Mouse (Mus musculus) MEL (cell line): ENCODE measurements around the gene Pank1. TPM values are rescaled to one million over a fixed set of nuclear protein-coding genes. Genes with fewer than 3 reads are reported as not detected.

ENCODE experiments used
- DNase-seq: peaks from one replicate; pipeline ENCODE4 v3.0.0; 2011; ENCODE audit warnings: low read depth, low spot score
- H3K27ac ChIP-seq: 2 replicates; pipeline ENCODE4 v1.5.1; 2012; ENCODE audit warnings: low read depth, mild to moderate bottlenecking, control low read depth, low read length, moderate library complexity; ENCODE audit not compliant: control insufficient read depth
- H3K27me3 ChIP-seq, 2 experiments: fragments of 150-350 bp in 1 of 2; sonication (generic) in 1 of 2; 2 replicates each; pipeline ENCODE4 v1.6.1; 2012; ENCODE audit warnings: low read length in 2 of 2, mild to moderate bottlenecking in 2 of 2, improper control_type of control experiment in 1 of 2, moderate library complexity in 1 of 2; ENCODE audit not compliant: insufficient read depth in 2 of 2, control insufficient read depth in 1 of 2
- H3K36me3 ChIP-seq, 2 experiments: 2 replicates each; pipeline ENCODE4 v1.6.1; 2012 to 2014; ENCODE audit warnings: low read length in 2 of 2, improper control_type of control experiment in 1 of 2, inconsistent platforms in 1 of 2, mild to moderate bottlenecking in 1 of 2; ENCODE audit not compliant: insufficient read depth in 2 of 2, control insufficient read depth in 1 of 2
- H3K4me1 ChIP-seq, 2 experiments: fragments of 150-350 bp in 1 of 2; sonication (generic) in 1 of 2; 2 replicates each; pipeline ENCODE4 v1.6.1; 2012; ENCODE audit warnings: low read length in 2 of 2, improper control_type of control experiment in 1 of 2, mild to moderate bottlenecking in 1 of 2; ENCODE audit not compliant: insufficient read depth in 2 of 2, control insufficient read depth in 1 of 2
- H3K4me3 ChIP-seq, 2 experiments: fragments of 150-350 bp in 1 of 2; sonication (generic) in 1 of 2; 2 replicates each; pipeline ENCODE4 v1.5.1; 2012; ENCODE audit warnings: low read depth in 2 of 2, low read length in 2 of 2, mild to moderate bottlenecking in 2 of 2, moderate library complexity in 2 of 2, control low read depth in 1 of 2, improper control_type of control experiment in 1 of 2; ENCODE audit not compliant: control insufficient read depth in 1 of 2, insufficient read depth in 1 of 2
- H3K79me2 ChIP-seq: 2 replicates; pipeline ENCODE4 v1.6.1; 2012; ENCODE audit warnings: mild to moderate bottlenecking, low read length, moderate library complexity; ENCODE audit not compliant: control insufficient read depth, poor library complexity, insufficient read depth
- H3K9ac ChIP-seq: 2 replicates; pipeline ENCODE4 v1.6.1; 2012; ENCODE audit warnings: low read depth, mild to moderate bottlenecking, control low read depth, low read length, moderate library complexity; ENCODE audit not compliant: control insufficient read depth, poor library complexity, severe bottlenecking
- H3K9me3 ChIP-seq: fragments of 150-350 bp; sonication (generic); replicated peaks from 2 replicates; pipeline ENCODE4 v1.6.1; 2012; ENCODE audit warnings: mild to moderate bottlenecking, low read length, improper control_type of control experiment, moderate library complexity; ENCODE audit not compliant: insufficient read depth
- BHLHE40 ChIP-seq: IDR thresholded peaks from 2 replicates; pipeline ENCODE4 v1.6.1; 2012; ENCODE audit warnings: low read depth, mild to moderate bottlenecking, inconsistent platforms, low read length, improper control_type of control experiment, borderline replicate concordance
- CTCF ChIP-seq, 3 experiments: IDR thresholded peaks in 2 of 3; conservative IDR thresholded peaks in 1 of 3; 2 replicates each; pipeline ENCODE4 v1.5.1; 2011 to 2012; ENCODE audit warnings: low read length in 3 of 3, low read depth in 2 of 3, mild to moderate bottlenecking in 2 of 3, improper control_type of control experiment in 1 of 3, inconsistent platforms in 1 of 3, mixed read lengths in 1 of 3, moderate library complexity in 1 of 3; ENCODE audit not compliant: control insufficient read depth in 1 of 3, insufficient read depth in 1 of 3, poor library complexity in 1 of 3, severe bottlenecking in 1 of 3
- E2F4 ChIP-seq: IDR thresholded peaks from 2 replicates; pipeline ENCODE4 v1.6.1; 2011; ENCODE audit warnings: low read depth, low read length, improper control_type of control experiment, borderline replicate concordance
- EP300 ChIP-seq, 2 experiments: IDR thresholded peaks; 2 replicates each; pipeline ENCODE4 v1.6.1; 2011; ENCODE audit warnings: improper control_type of control experiment in 2 of 2, low read length in 2 of 2, low read depth in 1 of 2, mild to moderate bottlenecking in 1 of 2
- ETS1 ChIP-seq: IDR thresholded peaks from 2 replicates; pipeline ENCODE4 v1.6.1; 2012; ENCODE audit warnings: low read depth, mild to moderate bottlenecking, inconsistent platforms, low read length, improper control_type of control experiment, moderate library complexity
- HCFC1 ChIP-seq: IDR thresholded peaks from 2 replicates; pipeline ENCODE4 v1.6.1; 2012; ENCODE audit warnings: low read depth, mild to moderate bottlenecking, inconsistent platforms, low read length, improper control_type of control experiment, moderate library complexity
- MAFK ChIP-seq: IDR thresholded peaks from 2 replicates; pipeline ENCODE4 v1.6.1; 2011; ENCODE audit warnings: low read depth, mild to moderate bottlenecking, low read length, improper control_type of control experiment, borderline replicate concordance
- MAX ChIP-seq: IDR thresholded peaks from 2 replicates; pipeline ENCODE4 v1.6.1; 2011; ENCODE audit warnings: low read length, improper control_type of control experiment
- MAZ ChIP-seq: IDR thresholded peaks from 2 replicates; pipeline ENCODE4 v1.6.1; 2012; ENCODE audit warnings: low read depth, mild to moderate bottlenecking, inconsistent platforms, low read length, improper control_type of control experiment
- MEF2A ChIP-seq: IDR thresholded peaks from 2 replicates; pipeline ENCODE4 v1.6.1; 2014; ENCODE audit warnings: low read depth, mild to moderate bottlenecking, inconsistent platforms, low read length, improper control_type of control experiment; ENCODE audit not compliant: poor library complexity, insufficient replicate concordance, severe bottlenecking; ENCODE audit errors: extremely low read depth
- MYB ChIP-seq: IDR thresholded peaks from 2 replicates; pipeline ENCODE4 v1.6.1; 2011; ENCODE audit warnings: mild to moderate bottlenecking, low read depth, low read length, improper control_type of control experiment
- NRF1 ChIP-seq: IDR thresholded peaks from 2 replicates; pipeline ENCODE4 v1.6.1; 2014; ENCODE audit warnings: low read depth, mild to moderate bottlenecking, inconsistent platforms, low read length, improper control_type of control experiment, moderate library complexity; ENCODE audit not compliant: poor library complexity, insufficient read depth, severe bottlenecking
- POLR2A ChIP-seq, 2 experiments: IDR thresholded peaks; 2 replicates each; pipeline ENCODE4 v1.6.1; 2011 to 2012; ENCODE audit warnings: low read length in 2 of 2, mild to moderate bottlenecking in 2 of 2, control low read depth in 1 of 2, improper control_type of control experiment in 1 of 2, low read depth in 1 of 2, moderate library complexity in 1 of 2; ENCODE audit not compliant: control insufficient read depth in 1 of 2, insufficient read depth in 1 of 2, poor library complexity in 1 of 2
- POLR2AphosphoS2 ChIP-seq: IDR thresholded peaks from 2 replicates; pipeline ENCODE4 v1.6.1; 2011; ENCODE audit warnings: low read length, improper control_type of control experiment
- POLR2AphosphoS5 ChIP-seq: IDR thresholded peaks from 2 replicates; pipeline ENCODE4 v1.6.1; 2012; ENCODE audit warnings: low read depth, borderline replicate concordance, mild to moderate bottlenecking, inconsistent platforms, low read length, moderate library complexity, mixed read lengths
- RAD21 ChIP-seq: IDR thresholded peaks from 2 replicates; pipeline ENCODE4 v1.6.1; 2011; ENCODE audit warnings: mild to moderate bottlenecking, low read depth, low read length, improper control_type of control experiment
- SIN3A ChIP-seq: IDR thresholded peaks from 2 replicates; pipeline ENCODE4 v1.6.1; 2012; ENCODE audit warnings: low read length, improper control_type of control experiment, inconsistent platforms
- SMC3 ChIP-seq: IDR thresholded peaks from 2 replicates; pipeline ENCODE4 v1.6.1; 2011; ENCODE audit warnings: low read depth, low read length, improper control_type of control experiment
- TBP ChIP-seq: IDR thresholded peaks from 2 replicates; pipeline ENCODE4 v1.8.0; 2011; ENCODE audit warnings: low read depth, low read length, improper control_type of control experiment
- UBTF ChIP-seq: IDR thresholded peaks from 2 replicates; pipeline ENCODE4 v1.6.1; 2012; ENCODE audit warnings: low read depth, mild to moderate bottlenecking, inconsistent platforms, low read length, improper control_type of control experiment, moderate library complexity, borderline replicate concordance; ENCODE audit not compliant: insufficient read depth
- USF1 ChIP-seq: IDR thresholded peaks from 2 replicates; pipeline ENCODE4 v1.6.1; 2014; ENCODE audit warnings: low read depth, mild to moderate bottlenecking, inconsistent platforms, low read length, improper control_type of control experiment, moderate library complexity
- ZKSCAN1 ChIP-seq: IDR thresholded peaks from 2 replicates; pipeline ENCODE4 v1.6.1; 2012; ENCODE audit warnings: low read depth, mild to moderate bottlenecking, inconsistent platforms, low read length, improper control_type of control experiment, moderate library complexity
- ZMIZ1 ChIP-seq: IDR thresholded peaks from 2 replicates; pipeline ENCODE4 v1.6.1; 2012; ENCODE audit warnings: low read depth, mild to moderate bottlenecking, inconsistent platforms, low read length, improper control_type of control experiment, moderate library complexity
- ZNF384 ChIP-seq: IDR thresholded peaks from 2 replicates; pipeline ENCODE4 v1.6.1; 2012; ENCODE audit warnings: low read depth, mild to moderate bottlenecking, inconsistent platforms, low read length, improper control_type of control experiment
- polyA plus RNA-seq, 2 experiments: library from polyadenylated mRNA; stranded (reverse) in 1 of 2; unstranded in 1 of 2; fragments of >175 nt in 1 of 2; fragments of >200 nt in 1 of 2; gene quantifications; 2 replicates each; pipeline versions ENCODE4 v1.2.1 to v1.2.4; 2012; ENCODE audit warnings: low replicate concordance in 2 of 2, low read depth in 1 of 2; ENCODE audit not compliant: insufficient read length in 2 of 2, insufficient read depth in 1 of 2, missing spikeins in 1 of 2
- total RNA-seq: library from RNA; depleted of rRNA; stranded (reverse); fragments of 300-350 nt; gene quantifications from 2 replicates; pipeline ENCODE4 v1.2.3, GENCODE M21; 2012

Pank1 gene
- total and polyA plus RNA-seq, 3 experiments, result 7.2 to 7.6 TPM; not detected in 1

DNA sequence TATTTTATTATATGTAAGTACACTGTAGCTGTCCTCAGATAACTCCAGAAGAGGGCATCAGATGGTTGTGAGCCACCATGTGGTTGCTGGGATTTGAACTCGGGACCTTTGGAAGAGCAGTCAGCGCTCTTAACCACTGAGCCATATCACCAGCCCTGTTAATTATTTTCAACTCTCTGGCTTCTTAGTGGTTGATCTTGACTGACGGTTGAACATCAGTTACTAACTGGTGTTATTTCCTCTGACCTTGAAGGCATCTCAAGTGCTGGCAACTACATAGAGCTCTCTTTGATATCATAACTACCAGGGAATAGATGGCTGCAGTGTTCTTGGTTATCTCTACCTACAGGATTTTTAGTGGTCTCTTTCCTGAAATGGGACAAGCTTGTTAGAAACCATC lies 28.1 kb downstream of the Pank1 start:
- Histone ChIP-seq H3K27me3 (no peaks in the 10 kb centered on the region), H3K4me3 (no peak overlapping the region), H3K36me3 (peaks cover 0 to 30% of the 10 kb centered on the region in 2 experiments; a peak in 2 of 4 replicates), H3K27ac (no peak overlapping the region), H3K4me1 (peaks cover 16 to 30% of the 10 kb centered on the region in 2 experiments), H3K9me3 (no peaks in the 10 kb centered on the region), H3K9ac (no peak overlapping the region), H3K79me2 (peaks cover 16% of the 10 kb centered on the region)
- no peak for TF ChIP-seq NRF1
- no peak for TF ChIP-seq USF1
- TF ChIP-seq SIN3A, result no peak
- TF ChIP-seq TBP, result no peak
- TF ChIP-seq EP300 (IDR thresholded peaks at IDR 0.05; ENCODE audit: low read depth in 1 of 2, low read length in 2 of 2), result no peak
- no peak for TF ChIP-seq POLR2A (IDR thresholded peaks at IDR 0.05; ENCODE audit: control insufficient read depth in 1 of 2, insufficient read depth in 1 of 2, low read depth in 1 of 2, low read length in 2 of 2, poor library complexity in 1 of 2)
- TF ChIP-seq ETS1, result no peak
- no peak for TF ChIP-seq E2F4
- no peak for TF ChIP-seq MYB
- TF ChIP-seq ZNF384, result no peak
- no peak for TF ChIP-seq ZKSCAN1
- no peak for TF ChIP-seq POLR2AphosphoS5
- no peak for DNase-seq

DNA sequence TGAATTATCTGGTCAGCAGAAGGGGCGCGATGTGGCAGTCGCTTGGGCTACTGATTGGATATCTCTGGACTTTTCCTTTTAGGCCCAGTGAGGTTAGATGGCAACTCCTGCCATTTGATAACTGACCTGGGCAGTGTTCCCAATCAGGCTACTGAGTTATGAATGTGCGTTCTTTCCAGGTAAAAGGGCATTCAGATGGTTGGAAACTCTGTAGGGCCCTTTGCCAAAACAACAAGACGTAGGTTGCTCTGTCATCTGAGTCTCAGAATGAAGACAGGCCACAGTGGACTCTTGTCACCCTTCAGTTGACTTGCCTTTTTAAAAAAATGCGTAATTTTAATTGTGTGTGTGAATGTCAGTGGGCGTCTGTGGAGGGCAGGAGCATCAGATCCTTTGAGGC lies 29.8 kb downstream of the Pank1 start:
- H3K9me3 ChIP-seq, result no peaks in the 10 kb centered on the region
- no peak overlapping the region; the same call in 1 of the 2 replicates for H3K27ac ChIP-seq
- H3K9ac ChIP-seq, result no peak overlapping the region
- no peak for DNase-seq
- peaks cover 21 to 37% of the 10 kb centered on the region in 2 experiments for H3K4me1 ChIP-seq
- peaks cover 0 to 40% of the 10 kb centered on the region in 2 experiments; a peak in 2 of 4 replicates for H3K36me3 ChIP-seq
- peaks cover 8% of the 10 kb centered on the region for H3K79me2 ChIP-seq
- no peak overlapping the region for H3K4me3 ChIP-seq
- no peak for TF ChIP-seq ZKSCAN1
- no peak for TF ChIP-seq POLR2AphosphoS2
- no peak for TF ChIP-seq UBTF
- no peak for TF ChIP-seq ZMIZ1
- TF ChIP-seq MAFK, result no peak
- TF ChIP-seq CTCF (IDR thresholded peaks at IDR 0.05 in 2 of 3, conservative IDR thresholded peaks at IDR 0.05 in 1 of 3; ENCODE audit: control insufficient read depth in 1 of 3, insufficient read depth in 1 of 3, low read depth in 2 of 3, low read length in 3 of 3, poor library complexity in 1 of 3, severe bottlenecking in 1 of 3), result no peak
- no peak for TF ChIP-seq RAD21
- TF ChIP-seq BHLHE40, result no peak
- TF ChIP-seq MEF2A, result no peak
- TF ChIP-seq SMC3, result no peak
- TF ChIP-seq MAZ, result no peak
- no peak for TF ChIP-seq EP300 (IDR thresholded peaks at IDR 0.05; ENCODE audit: low read depth in 1 of 2, low read length in 2 of 2)
- TF ChIP-seq HCFC1, result no peak
- no peak for TF ChIP-seq E2F4
- TF ChIP-seq MAX, result no peak
- no peak for TF ChIP-seq MYB
- no peaks in the 10 kb centered on the region for H3K27me3 ChIP-seq
